Mouse (Mus musculus): ENCODE data around the gene Gm11639.

Gm11639 gene

DNA sequence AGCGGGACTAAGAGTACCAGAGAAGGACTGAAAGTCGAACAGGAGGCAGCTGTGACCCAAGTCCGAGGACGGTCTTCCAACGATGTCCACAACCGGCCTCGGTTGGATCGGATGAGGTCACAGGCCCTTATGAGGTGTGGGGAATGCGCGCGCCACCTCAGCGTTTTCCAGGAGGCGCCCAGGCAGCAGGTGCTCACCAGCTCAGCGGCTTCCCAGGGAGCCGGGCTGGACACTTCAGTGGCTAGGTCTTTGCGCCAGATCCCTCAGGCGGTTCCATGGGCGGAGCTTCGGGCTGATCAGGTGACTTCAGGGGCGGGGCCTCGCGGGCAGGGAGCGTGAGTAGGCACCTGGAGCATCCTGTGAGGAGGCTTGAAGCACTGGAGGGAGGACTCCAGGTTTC, at the start of gene Gm11639:
TSS of gene Gm11639 (plus strand) at position 160 of the 400 bp plus-strand sequence.
- in situ Hi-C loops (cut with MboI, MseI): no loop called here

DNA sequence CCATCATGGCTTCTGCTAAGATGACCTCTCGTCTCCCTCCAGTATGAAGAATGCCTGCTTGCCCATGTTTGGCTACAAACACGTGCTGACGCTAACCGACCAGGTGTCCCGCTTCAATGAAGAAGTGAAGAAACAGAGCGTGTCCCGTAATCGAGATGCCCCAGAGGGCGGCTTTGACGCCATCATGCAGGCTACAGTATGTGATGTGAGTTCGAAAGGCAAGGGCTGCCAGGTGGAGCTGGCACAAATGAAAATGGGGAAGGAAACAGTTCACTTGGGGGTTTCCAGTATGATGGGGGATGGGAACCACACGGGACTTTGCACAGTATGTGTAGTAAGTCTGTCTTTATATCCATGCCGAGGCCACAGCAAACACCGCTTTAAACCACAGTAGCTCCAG, 48.5 kb upstream of the Gm11639 start:
- in situ Hi-C loops (cut with MboI, MseI): no loop called here

DNA sequence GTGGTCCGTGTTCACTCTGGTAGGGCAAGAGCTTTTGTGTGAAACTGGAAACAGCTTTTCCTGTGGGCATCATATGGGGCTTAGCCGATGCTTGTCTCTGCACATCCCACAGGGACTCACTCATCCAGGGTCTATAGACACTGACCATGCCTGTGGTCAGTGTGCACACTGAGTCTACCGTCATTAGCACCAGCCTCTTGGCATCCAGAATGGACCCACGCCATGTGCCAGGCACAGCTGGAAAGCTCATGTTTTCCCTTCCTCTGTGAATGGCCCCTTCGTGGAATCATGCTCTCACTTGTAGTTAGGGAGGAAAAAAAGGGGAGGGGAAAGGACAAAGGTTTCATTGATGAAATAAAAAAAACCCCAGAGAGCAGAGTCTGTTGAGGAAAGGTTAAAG, 47.5 kb upstream of the Gm11639 start:
- in situ Hi-C loops (cut with MboI, MseI): no loop called here

DNA sequence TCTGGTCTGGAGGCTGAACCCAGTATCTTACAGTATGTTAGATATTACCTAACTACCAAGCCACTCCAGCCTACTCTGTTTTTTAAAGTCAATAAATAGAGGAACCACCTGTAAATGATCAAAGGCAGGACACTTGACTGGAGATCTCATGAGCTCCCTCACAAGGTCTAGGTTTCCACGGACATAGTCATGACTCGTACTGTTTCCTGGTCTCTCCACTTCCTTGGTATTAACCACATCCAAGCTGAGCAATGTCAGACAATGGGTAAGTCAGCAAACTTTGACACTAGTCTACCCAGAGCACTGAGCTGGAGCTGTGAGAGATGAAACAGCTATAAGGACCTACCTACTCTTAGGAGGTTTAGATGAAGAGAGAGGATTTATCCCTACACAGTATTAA, 46.6 kb upstream of the Gm11639 start:
- in situ Hi-C loops (cut with MboI, MseI): no loop called here

DNA sequence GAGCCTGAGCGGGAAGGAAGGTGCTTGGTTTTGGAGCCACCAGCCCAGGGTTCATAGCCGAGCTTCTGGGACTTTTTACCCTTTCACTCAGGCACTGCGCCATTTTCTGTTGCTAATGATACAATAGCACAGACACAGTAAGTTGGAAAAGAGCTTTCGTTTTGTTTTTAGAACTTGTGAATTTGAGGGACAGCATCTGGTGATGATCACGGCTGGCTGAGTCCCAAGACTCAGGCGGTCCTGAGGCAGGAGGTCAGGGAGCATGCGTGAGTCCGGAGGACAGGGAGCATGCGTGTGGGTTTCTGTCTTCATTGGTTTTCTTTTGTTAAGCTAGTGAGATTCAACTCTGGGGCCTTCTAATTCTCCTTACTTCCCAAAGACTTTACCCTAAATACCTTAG, 45.9 kb upstream of the Gm11639 start:
- in situ Hi-C loops (cut with MboI, MseI): no loop called here

DNA sequence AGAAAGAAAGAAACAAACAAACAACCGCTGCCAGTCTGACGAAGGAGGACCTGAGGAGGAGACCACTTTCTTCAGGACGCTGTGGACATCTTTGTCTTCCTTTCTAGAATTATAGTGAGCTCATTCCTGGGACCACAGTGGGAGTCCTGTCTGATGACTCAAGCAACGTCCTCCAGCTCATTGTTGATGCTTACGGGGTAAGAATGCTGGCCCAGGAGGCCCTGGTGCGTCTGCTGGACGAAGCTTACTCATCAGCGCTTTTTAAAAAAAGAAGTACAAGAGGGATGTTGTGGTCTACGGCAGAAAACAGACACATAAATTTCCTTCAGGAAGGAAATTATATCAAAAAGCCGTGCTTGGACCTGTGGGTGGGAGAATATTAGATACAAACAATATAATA, 44.6 kb upstream of the Gm11639 start:
- in situ Hi-C loops (cut with MboI, MseI): no loop called here

DNA sequence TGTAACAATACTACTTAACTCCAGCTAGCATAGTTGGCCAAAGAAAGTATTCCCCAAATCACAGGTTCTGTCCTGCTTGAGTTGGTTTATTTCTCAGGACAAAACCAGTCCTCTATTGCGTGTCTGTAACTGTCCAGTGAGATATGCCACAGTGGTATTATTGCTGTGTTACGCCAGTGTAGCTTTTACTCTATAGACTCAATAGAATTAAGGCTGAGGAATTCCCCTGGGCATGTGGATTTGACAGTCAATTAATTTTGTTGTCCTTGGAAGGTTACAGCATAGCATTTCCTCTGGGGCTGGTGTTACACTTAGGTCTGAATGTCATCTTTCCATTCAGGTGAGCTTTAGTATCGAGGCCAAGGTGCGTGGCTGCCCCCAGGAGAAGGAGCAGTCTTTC, 42.3 kb upstream of the Gm11639 start:
- in situ Hi-C loops (cut with MboI, MseI): no loop called here

DNA sequence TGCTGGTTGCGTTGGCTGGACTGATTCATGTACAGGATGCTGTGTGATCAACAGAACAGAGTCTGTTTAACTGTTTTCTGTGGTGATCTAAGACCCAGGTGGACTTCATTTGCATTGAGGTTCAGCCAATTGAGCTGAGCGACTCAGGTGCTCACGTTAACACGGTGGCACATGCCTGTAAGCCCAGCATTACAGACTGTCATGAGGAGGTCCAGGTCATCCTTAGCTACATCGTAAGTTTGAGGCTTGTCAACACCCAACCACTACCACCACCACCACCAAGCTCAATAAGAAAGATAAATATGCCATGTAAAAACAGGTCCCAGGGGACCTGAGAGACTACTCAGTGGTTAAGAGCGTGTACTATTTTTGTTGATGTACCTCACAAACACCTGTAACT, 40.1 kb upstream of the Gm11639 start:
- in situ Hi-C loops (cut with MboI, MseI): no loop called here

DNA sequence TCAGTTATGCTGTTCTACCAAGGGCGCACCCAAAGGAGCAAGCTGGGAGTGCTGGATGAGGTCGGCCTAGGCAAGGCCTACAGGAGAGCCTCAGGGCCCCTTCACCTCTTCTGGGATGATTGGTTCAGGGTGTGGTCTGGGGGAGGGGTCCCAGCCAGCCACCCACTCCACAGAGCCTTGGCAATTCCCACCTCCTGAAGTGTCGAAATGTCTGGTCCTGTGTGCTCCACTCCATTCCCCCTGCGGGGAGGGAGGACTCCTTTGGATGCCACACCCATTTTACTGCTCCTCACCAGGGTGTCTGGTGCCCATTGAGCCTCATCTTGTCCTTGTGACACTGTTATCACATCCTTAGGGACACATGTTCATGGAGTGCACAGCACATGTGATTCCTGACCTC, 39.3 kb upstream of the Gm11639 start:
- in situ Hi-C loops (cut with MboI, MseI): no loop called here

DNA sequence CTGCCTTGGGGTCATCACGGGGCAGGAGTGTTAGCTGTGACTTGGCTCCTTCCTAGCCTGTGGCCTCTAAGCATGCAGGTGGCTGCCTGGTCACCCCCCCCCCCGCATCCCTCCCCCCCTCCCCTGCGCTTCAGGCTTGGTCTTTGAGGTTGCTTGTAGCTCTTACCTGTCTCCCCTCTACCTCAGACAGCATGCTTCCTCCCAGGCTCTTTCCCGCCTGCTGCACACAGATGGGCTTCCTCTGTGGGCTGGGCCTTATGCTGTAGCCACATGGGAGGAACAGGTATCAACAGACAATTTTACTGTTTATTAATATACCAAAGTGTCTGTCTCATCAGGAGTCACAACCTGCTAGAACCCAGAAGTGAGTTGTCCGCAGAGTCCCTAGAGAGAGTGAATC, 38.9 kb upstream of the Gm11639 start:
- in situ Hi-C loops (cut with MboI, MseI): no loop called here

DNA sequence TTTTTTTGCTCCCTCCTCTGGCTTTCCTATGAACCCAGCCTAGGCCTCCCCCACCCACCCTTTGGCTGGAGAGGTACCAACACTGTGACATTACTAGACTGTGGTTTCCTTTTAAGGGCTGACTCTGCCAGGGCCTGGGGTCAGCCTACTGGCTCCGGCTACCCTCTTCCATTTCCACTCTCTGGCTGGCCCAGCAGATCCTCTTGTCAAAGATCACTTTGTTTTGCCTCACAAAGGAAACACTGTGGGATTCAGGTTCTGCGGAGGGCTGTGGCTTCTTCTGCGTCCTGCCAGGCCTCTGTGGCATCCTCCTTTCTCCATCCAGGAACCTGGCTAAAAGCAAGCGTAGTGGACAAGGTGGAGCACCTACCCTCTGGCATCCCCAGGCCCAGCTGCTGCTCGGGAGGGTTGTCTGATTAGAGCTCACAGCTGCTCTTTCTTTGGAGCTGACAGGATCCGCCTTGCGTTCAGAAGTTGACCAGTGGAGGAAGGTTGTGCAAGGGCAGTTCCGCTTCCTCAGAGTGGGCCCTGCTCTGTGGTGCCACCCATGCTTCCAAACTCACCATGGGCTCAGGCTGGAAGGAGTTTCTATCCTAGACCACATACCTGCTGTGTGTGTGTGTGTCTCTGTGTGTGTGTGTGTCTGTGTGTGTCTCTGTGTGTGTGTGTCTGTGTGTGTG, 38.2 kb upstream of the Gm11639 start:
- in situ Hi-C loops (cut with MboI, MseI): no loop called here

DNA sequence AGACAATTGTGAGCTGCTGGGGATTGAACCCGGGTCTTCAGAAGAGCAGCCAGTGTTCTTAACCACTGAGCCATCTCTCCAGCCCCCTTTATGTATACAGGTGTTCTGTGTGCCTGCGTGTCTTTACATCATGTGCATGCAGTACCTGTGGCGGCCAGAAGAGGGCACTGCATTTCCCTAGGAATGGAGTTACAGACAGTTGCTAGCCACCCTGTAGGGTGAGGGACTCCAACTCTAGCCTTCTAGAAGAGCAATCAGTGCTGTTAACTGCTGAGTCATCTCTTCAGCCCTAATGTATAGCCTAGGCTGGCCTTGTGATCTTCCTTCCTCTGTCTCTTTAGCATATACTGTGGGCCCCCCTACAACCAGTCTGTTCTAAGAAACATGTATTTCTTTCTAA, 36.9 kb upstream of the Gm11639 start:
- in situ Hi-C loops (cut with MboI, MseI): no loop called here

DNA sequence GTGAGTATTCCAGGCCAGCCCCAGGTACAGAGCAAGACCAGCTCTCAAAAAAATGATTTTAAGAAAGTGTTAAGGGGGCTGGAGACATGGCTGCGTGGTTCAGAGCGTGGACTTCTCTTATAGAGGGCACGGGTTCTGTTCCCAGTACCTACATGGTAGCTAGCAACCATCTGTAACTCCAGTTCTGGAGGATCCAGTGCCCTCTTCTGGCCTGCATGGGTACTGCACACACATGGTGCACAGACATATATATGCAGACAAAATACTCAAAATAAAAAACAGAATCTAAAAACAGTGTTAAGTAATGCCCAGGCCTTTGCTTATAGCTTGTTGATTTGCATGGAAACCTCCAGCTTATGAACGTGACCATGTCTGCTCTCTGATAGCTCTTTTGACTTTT, 24.9 kb upstream of the Gm11639 start:
- in situ Hi-C loops (cut with MboI, MseI): no loop called here

DNA sequence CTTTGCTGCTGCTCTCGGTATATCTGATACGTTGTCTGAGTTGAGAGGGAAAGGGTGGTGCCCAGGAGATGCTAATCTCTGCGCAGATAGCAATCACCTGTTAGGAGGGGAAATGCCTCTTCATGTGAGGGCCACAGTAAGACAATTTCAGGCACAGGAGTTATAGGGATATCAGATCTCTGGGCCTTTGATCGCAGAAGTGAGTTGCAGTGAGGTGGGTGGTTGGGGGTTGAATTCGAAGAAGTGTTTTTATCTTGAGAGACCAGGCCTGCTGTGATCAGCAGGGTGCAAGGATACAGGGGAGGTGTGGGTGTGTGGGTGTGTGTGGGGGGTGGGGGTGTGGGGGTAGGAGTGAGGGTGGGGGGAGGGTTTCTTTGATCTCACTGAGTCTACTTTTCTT, 24.4 kb upstream of the Gm11639 start:
- in situ Hi-C loops (cut with MboI, MseI): no loop called here

DNA sequence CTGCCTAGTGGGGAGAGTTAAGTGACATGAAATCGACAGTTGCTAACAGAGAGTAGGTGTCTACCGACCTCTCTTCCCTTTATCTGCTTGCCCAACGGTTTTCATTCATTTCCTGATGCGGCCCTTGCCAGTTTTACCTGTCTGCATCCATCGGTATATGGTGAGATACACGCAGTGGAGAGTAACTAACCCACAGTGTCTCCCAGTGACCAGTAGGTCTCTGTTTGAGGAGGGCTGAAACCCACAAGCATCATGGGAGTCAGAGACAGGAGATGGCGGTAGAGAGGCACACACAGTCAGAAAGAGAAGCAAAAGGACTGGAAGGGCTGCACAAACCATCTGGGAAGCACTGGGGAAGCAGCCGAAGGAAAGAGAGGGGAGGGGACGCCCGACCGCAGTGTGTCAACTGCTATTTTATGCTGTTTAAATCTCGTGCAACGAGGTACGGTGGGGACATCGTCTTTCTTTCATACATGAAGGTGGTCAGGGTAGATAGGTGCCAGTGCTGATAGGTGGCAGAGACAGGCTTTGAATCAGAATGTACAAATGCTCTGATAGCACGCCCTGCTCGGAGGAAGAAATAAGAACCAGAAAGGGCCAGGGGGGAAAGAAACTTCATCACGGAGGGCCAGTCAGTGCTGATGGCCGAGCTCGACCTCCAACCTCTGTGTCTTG, 23.8 kb upstream of the Gm11639 start:
- in situ Hi-C loops (cut with MboI, MseI): no loop called here

DNA sequence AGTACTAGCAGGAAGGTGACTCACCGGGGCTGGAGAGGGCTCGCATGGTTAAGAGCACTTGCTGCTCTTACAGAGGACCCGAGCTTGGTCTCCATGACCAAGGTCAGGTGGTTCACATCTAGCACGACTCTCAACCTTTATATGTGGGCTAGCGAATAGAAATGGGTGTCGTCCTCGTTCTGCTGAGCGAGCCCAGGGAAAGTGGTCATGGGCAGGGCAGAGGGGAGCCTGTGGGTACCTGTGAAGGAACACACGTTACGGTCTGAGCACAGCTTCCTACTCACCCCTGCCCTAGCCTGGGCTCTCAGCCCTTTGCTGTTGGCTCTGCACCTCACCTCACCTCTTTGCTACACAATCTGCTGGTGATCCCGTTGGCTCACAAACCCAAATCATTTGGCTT, 22.9 kb upstream of the Gm11639 start:
- in situ Hi-C loops (cut with MboI, MseI): no loop called here

DNA sequence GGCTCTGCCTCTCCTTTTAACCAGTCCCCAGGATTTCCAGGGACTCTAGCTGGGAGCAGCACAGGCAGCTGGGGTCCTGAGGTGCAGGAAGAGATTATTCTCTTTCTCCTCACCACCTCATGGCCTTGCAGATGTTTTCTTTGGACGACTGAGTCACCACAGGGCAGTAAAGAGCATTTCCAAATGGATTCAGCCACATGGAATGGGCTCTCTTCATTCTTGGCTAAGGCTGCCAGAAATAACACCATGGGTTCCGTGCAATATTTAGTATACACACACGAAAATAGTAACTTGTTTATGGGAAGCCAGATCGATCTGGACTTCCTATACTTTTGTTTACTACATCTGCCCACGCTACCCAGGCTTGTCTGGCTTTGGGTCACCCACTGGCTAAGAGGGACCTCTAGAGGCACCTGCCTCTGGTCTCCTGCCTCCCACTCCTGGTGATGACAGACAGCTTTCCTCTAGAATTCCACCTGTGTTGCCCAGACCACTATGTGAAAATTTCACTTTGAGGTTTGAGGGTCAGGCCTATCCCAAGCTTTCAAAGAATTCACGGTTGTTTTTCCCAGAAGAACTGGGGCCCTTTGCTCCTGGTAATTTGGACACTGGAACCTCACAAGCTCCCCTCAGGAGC, 22.1 kb upstream of the Gm11639 start:
- in situ Hi-C loops (cut with MboI, MseI): no loop called here

DNA sequence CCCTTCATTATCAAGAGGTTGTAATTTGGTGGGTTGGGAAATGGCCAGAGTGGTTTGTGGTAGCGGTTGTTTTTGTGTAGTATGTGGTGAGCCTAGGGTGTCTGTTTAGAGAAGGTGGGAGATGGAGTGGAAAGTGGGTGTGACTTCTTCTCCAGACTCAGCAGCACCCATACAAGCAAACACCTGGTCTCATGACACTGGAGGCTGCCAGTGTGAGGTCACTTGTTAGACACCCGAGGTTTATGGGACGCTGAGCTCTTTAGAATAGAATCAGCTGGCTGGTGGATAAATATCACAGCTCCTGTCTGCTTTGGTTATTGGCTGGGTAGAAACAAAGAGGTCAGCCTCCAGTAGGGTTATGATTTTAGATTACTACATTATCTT, 21.6 kb upstream of the Gm11639 start:
- in situ Hi-C loops (cut with MboI, MseI): no loop called here

DNA sequence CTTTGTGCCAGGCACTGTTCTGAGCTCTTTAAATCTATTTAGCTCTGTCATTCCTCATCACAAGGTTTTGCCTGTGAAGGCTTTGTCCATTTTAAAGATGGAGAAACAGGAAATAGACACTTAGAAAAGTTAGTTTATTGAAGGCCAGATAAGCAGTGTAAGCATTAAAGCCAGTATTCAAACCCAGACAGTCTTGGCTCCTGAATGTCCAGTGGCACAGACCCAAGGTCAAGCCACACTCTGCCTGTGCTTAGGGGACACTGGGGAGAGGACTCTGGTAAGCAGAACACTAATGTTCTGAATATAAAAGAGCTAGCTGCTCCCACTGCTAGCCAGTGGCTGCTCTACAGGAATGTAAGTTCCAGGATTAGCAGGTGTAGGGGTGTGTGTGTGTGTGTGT, 21.1 kb upstream of the Gm11639 start:
- in situ Hi-C loops (cut with MboI, MseI): no loop called here

DNA sequence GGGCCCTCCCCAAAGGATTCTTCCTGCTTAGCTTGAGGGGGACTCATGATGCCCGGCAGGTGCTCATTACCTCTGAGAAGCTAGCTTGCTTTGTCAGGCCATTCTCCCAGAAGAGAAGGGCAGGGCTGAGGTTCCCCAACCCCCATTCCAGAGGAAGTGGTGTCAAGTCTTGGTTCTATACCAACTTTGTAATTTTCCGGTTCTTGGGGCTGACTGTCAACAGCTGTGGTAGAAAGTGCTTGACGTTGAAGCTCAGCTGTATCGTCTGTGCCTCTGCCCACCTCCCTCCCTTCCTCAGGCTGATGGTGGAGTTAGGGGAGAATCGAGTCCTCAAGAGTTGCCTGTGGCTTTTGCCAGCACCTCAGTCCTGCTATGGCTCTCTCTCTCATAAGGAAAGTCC, 18.1 kb upstream of the Gm11639 start:
- in situ Hi-C loops (cut with MboI, MseI): loop anchor here (5.0 kb wide), 1 partner anchor 60 kb away; the partner anchor contains the start of gene Itgb3

DNA sequence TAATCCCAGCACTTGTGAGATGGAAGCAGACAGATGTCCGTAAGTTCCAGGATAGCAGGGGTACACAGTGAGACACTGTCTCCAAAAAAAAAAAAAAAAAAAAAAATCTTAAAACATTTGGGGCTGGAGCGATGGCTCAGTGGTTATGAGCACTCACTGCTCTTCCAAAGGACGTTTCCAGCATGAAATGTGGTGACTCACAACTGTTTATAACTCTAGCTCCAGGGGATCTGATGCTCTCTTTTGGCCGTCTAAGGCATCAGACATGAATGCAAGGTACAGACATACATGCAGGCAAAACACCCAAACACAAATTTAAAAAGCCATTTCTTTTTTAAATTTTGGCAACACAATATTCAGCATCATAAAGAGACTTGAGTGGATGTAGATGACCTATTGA, 12.1 kb upstream of the Gm11639 start:
- in situ Hi-C loops (cut with MboI, MseI): no loop called here

DNA sequence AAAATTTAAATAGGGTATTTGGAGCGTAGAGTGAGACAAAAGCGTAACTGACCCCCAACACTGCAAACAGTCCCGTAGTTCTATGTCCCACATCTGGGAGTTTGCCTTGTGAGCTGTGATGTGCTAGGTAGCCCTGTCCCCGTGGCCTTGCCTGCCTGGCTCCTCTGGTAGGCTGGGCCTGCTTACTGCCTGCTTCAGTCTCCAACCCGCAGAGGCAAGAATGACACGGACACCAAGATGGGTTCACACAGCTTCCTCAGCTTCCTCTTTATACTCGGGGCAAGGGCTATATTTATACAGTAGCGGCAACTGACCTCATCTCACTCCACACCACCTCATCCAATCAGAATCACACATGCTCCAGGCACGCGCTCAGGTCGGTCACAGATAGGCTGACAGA, 10.7 kb upstream of the Gm11639 start:
- in situ Hi-C loops (cut with MboI, MseI): loop anchor here (5.0 kb wide), 1 partner anchor 63 kb away; no protein-coding TSS in a partner anchor

DNA sequence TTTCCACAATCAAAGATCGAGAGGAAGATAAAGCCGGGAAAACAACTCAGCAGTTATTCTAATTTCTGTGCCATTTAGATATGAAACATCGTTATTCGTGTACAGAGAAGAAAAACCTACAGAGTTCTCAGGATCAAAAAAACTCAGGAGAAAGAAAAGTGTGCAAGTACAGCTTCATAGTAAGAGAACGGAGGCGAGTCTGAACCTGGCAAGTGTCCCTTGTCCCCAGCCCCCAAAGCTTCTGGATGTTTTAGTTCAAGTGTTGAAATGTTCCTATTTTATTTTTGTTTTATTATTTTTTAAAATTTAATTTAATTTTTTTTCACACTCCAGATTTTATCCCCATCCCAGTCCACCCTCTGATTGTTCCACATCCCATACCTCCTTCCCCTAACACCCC, 7.7 kb downstream of the Gm11639 start:
- in situ Hi-C loops (cut with MboI, MseI): no loop called here

Data from regulatory T cell (primary cell).